Mouse (Mus musculus) B cell, adult 62 days (primary cell): ENCODE results near the gene Hpgds. TPM values are rescaled to one million over a fixed set of nuclear protein-coding genes. Genes with fewer than 3 reads are reported as not detected.

Source experiments
- total RNA-seq: library from RNA; stranded (reverse); gene quantifications from 4 replicates; pipeline ENCODE4 v1.2.4, GENCODE M21; 2023

Hpgds gene
- total RNA-seq = 21.7 to 23.1 TPM (median 22.2 TPM) in 4 replicates

DNA sequence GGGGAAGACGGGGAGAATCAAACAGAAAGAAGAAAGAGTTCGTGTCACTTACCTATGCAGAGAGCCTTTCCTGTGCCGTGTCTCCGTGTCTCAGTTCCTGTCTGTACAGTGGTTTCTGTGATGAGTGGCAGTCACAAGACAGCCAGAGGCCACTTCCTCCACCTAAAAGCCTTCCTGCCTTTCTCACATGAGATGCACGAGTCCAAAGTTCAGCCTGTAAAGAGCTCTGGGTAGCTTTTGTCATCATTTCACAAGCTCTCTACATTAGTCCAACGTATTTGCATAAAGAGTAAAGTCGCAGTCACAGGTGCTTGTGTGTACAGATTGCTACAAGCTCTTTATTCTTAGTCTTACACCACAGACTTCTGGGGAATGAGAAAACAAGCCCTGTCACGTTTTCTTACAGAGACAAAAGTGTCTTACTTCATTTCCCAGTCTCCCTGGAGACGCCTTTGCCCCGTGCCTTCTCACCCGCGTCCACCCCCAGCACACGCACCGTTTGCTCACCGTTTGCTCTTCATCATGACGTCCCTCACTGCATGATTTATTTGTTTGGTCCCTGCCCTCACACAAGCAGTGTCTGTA is at the start of gene Hpgds:
Gene Hpgds (minus strand): TSS at position 288 of the 585 bp plus-strand sequence.

Other genes with a start within 250 kb of the Hpgds start
- 81.2 to 93.9 TPM (median 89.9 TPM) in 4 replicates for gene Smarcad1, start 102.3 kb downstream of the Hpgds start, total RNA-seq
- gene C130060K24Rik, start 236.2 kb upstream of the Hpgds start, total RNA-seq = not detected in 4 replicates